Mouse (Mus musculus) stomach, postnatal 0 days (tissue): ENCODE measurements around the gene Lrcol1.

Source experiments
- CTCF ChIP-seq: IDR thresholded peaks from 2 replicates; pipeline ENCODE4 v1.5.1; 2016; ENCODE audit warnings: antibody characterized with exemption, low read depth, mild to moderate bottlenecking, moderate library complexity
- EP300 ChIP-seq: optimal IDR thresholded peaks from 2 replicates; pipeline ENCODE3; 2016; ENCODE audit warnings: antibody characterized with exemption

DNA sequence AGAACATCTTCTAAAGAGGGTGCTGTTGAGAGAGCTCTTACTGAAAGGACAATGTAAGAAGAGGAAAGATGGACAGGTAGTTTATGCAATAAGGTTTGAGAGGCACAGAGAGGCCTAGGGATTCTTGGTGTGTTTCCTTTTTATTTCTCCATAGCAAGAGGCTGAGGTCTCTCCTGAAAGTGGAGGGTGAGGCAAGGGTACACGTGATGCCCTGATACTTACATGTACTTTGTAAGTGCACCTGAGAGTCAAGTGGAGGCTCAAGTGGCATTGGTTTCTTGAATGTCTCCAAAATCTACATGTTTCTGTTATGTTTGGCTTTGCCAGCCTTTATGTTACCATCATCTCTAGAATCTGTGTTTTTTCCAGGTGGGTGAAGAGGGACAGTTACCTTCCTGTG is 47.9 kb upstream of the Lrcol1 start:
- TF ChIP-seq EP300 = no peak
- TF ChIP-seq CTCF = no peak
